Mouse (Mus musculus) heart, adult 9 months (tissue): ENCODE data around the gene Cst9.
A peak's percentile ranks its signal among the peaks of the same experiment; 100 is the strongest.

Source experiments
- DNase-seq, 2 experiments: peaks; one replicate each; pipeline ENCODE4 v3.0.0; 2022; ENCODE audit warnings: low spot score in 2 of 2

Gene Cst9

DNA sequence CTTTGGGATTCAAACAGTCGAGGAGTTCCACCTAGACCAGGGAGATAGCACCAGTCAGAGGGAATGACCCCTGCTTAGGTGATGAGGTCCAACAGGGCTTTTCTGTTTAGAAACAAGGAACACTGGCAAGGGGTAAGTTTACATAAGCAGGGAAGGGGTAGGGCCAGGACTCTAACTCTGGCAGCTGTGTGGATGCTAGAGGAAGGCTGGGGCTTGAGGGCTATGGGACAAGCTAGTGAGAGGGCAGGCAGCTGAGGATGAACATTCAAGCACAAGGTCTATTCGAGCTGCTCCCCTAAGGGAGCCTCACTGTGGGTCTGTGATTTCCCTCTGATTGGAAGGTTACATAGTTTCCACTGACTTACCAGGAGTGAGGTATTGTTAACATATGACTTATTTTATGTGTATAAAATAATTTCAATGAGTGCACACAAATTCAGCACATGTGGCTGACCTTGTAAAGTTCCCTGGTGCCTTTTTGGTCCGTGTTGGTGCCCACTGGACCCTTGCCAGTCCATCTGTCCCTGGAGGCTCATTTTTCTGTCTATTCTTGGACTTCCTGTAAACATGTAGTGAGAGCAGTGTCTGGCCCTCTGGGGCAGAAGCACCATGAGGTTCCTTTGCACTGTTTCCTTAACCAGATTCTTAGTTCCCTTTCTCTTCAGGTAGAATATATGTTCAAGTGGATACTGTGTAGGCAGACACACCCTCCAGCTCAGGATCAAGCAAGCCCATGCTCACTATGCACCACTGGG is 42.2 kb downstream of the Cst9 start:
- DNase-seq = peak; percentile 76 to 81

DNA sequence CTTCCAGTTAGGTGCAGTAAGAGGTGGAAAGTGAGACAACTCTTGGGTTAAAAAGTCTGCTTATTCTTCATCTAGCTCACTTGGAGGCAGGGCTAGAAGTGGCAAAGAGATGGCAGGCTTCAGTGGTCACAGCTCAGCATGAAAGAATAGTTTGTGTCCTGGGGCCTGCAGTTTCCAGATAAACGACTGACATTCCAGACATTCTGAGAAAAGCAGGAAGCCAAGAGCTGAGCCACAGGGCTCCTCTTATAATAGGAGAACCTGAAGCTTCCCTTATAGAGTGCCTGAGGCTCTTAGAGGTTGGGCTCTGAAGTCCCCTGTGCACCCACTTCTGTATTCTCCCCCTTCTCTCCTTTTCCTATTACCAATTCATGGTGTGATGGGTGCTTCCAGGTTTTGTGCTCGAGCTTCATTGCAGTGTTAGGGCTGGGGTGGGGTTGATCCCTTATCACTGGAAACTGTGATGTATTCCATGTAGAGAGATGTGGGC is 43.7 kb downstream of the Cst9 start:
- peak; percentile 37 to 45 for DNase-seq

DNA sequence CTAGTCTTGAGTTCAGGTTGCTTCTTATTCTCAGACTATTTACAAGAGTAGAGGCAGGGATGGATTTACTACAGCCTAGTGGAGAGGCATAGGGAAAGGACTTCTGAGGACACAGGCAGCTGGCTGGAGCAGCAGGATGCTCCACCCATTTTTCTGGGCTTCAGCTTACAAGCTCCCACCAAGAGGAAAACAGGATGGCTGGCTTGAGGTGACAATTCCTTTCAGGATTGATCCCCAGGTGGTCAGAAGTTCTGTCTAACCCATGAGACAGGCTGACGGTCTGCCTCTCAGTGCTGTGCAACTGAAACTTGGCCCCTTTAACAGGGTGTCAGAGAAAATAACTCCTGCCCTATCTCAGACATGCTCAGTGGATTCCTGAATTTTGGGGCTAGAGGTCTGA is 44.3 kb downstream of the Cst9 start:
- DNase-seq = peak; percentile 81 to 86

GRCm38 (mm10) chr2:148884738-148885137 is 49.8 kb downstream of the Cst9 start:
- no peak for DNase-seq
